In the genomic region with DNA sequence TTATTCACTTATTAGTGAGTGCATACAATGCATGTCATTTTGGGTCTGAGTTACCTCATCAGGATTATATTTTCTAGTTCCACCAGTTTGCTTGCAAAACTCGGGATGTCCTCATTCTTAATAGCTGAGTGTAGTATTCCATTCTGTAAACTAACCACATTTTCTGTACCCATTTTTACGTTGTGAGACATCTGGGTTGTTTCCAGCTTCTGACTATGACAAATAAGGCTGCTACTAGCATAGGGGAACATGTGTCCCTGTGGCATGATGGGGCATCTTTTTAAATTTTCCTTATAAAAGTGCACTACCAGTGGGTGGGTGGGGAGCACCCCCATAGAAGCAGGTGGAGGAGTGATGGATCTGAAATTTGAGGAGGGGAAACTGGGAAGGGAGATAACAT, we compare ENCODE assay signal across 17 mouse cellular contexts.
"Had no signal": no experiment of that assay in that cellular context is flagged by ENCODE, and none has a peak within 500 bp of the region (broad histone marks: within the 10 kb centered on the region; RNA-seq: fewer than 3 reads in every experiment).

No protein-coding gene starts in this region.

- H3K4me3 ChIP-seq: neural tube, embryonic 12.5 days; neural tube, embryonic 13.5 days; neural tube, embryonic 15.5 days; stomach, embryonic 15.5 days had no signal

- H3K36me3 ChIP-seq: neural tube, embryonic 12.5 days; neural tube, embryonic 13.5 days; neural tube, embryonic 15.5 days; stomach, embryonic 15.5 days had no signal

- H3K4me1 ChIP-seq: neural tube, embryonic 12.5 days; neural tube, embryonic 13.5 days; neural tube, embryonic 15.5 days; stomach, embryonic 15.5 days had no signal

- DNase-seq: retina, postnatal 1 day; right cerebral cortex, adult 18-20 months; right cerebral cortex, postnatal 14 days; right cerebral cortex, postnatal 25 days; right cerebral cortex, postnatal 4 days; spleen, adult 18-20 months; thymus, adult 18-20 months; thymus, adult 2 months; thymus, postnatal 14 days; thymus, postnatal 25 days; thymus, postnatal 36 days; thymus, postnatal 4 days had no signal

- H3K27me3 ChIP-seq: neural tube, embryonic 12.5 days; neural tube, embryonic 13.5 days; neural tube, embryonic 15.5 days; stomach, embryonic 15.5 days had no signal

- H3K27ac ChIP-seq: neural tube, embryonic 12.5 days; neural tube, embryonic 13.5 days; neural tube, embryonic 15.5 days; stomach, embryonic 15.5 days; stomach, postnatal 0 days had no signal

- H3K9me3 ChIP-seq: neural tube, embryonic 12.5 days; neural tube, embryonic 13.5 days; neural tube, embryonic 15.5 days; stomach, embryonic 15.5 days had no signal
